Mouse (Mus musculus) heart, embryonic 12.5 days (tissue): ENCODE data around the gene Itga4. TPM values are rescaled to one million over a fixed set of nuclear protein-coding genes. Genes with fewer than 3 reads are reported as not detected.

ENCODE experiments used
- ATAC-seq: fragments of 200-750 bp; cut with Nextera tagmentation; 2 replicates; pipeline ENCODE4 v1.8.0; 2017; ENCODE audit warnings: moderate TSS enrichment, moderate library complexity; ENCODE audit not compliant: insufficient number of reproducible peaks, low FRiP score
- H3K27ac ChIP-seq: fragments of 300-500 bp; sonication (generic); 2 replicates; pipeline ENCODE4 v1.5.1; 2016; ENCODE audit warnings: mild to moderate bottlenecking, moderate library complexity; ENCODE audit not compliant: poor library complexity, severe bottlenecking
- H3K27me3 ChIP-seq: fragments of 300-500 bp; sonication (generic); replicated peaks from 2 replicates; pipeline ENCODE4 v1.6.1; 2016; ENCODE audit warnings: mild to moderate bottlenecking, moderate library complexity
- H3K36me3 ChIP-seq: fragments of 300-500 bp; sonication (generic); 2 replicates; pipeline ENCODE4 v1.6.1; 2016; ENCODE audit warnings: mild to moderate bottlenecking, moderate library complexity
- H3K4me1 ChIP-seq: fragments of 300-500 bp; sonication (generic); replicated peaks from 2 replicates; pipeline ENCODE4 v1.6.1; 2016; ENCODE audit warnings: mild to moderate bottlenecking
- H3K4me2 ChIP-seq: fragments of 300-500 bp; sonication (generic); 2 replicates; pipeline ENCODE4 v1.6.1; 2016; ENCODE audit warnings: mild to moderate bottlenecking, moderate library complexity
- H3K4me3 ChIP-seq: fragments of 300-500 bp; sonication (generic); 2 replicates; pipeline ENCODE4 v1.5.1; 2016; ENCODE audit warnings: mild to moderate bottlenecking
- H3K9ac ChIP-seq: fragments of 300-500 bp; sonication (generic); 2 replicates; pipeline ENCODE4 v1.6.1; 2016; ENCODE audit warnings: mild to moderate bottlenecking, moderate library complexity
- H3K9me3 ChIP-seq: fragments of 300-500 bp; sonication (generic); replicated peaks from 2 replicates; pipeline ENCODE4 v1.6.1; 2016; ENCODE audit warnings: mild to moderate bottlenecking, moderate library complexity
- WGBS: fragments of 180-500 bp; shearing (Covaris S2); methylation state at CpG from one replicate; pipeline ENCODE4 v1.1.7; 2016; 5-methylcytosine and 5-hydroxymethylcytosine counted together
- polyA plus RNA-seq: library from polyadenylated mRNA; unstranded; fragments of >200 nt; fragmentation: Nextera tagmentation; extraction: Ambion mirVana; gene quantifications from 2 replicates; pipeline ENCODE4 v1.2.1, GENCODE M21; 2016

Itga4 gene
- 8.8 and 9.2 TPM in 2 replicates for polyA plus RNA-seq

- Histone ChIP-seq H3K27me3 (no peaks in the 10 kb centered on the region), H3K9me3 (no peaks in the 10 kb centered on the region), H3K36me3 (no peaks in the 10 kb centered on the region), H3K4me1 (peaks cover 12% of the 10 kb centered on the region; the same call in 1 of the 2 replicates), H3K9ac (peak within 1 kb of the TSS; percentile 65), H3K4me3 (peak within 1 kb of the TSS; percentile 61), H3K27ac (peak within 1 kb of the TSS; percentile 37), H3K4me2 (peak within 1 kb of the TSS; percentile 92)
- WGBS: under 1% methylated on average over 41 of the region's 41 CpGs
- peak; percentile 85 for ATAC-seq
Observed at GRCm38 (mm10) chr2:79255192-79256000, at the start of gene Itga4. Gene Itga4, plus strand, starts transcription at chr2:79255426.

GRCm38 (mm10) chr2:79206191-79206755 lies 49.0 kb upstream of the Itga4 start:
- WGBS: 79% methylated on average over 4 of the region's 4 CpGs

GRCm38 (mm10) chr2:79214982-79215381 lies 40.2 kb upstream of the Itga4 start:
- H3K9me3 ChIP-seq: no peaks in the 10 kb centered on the region
- no peaks in the 10 kb centered on the region for H3K4me1 ChIP-seq
- no peaks in the 10 kb centered on the region for H3K27me3 ChIP-seq
- H3K27ac ChIP-seq: no peak overlapping the region
- no peaks in the 10 kb centered on the region for H3K36me3 ChIP-seq
- no peak overlapping the region for H3K9ac ChIP-seq
- no peak overlapping the region for H3K4me2 ChIP-seq
- no peak overlapping the region for H3K4me3 ChIP-seq
- no peak for ATAC-seq

More at GRCm38 (mm10) chr2:79206191-79206755, 49.0 kb upstream of the Itga4 start:
- no peaks in the 10 kb centered on the region for H3K27me3 ChIP-seq
- H3K9me3 ChIP-seq: no peaks in the 10 kb centered on the region
- H3K4me3 ChIP-seq: no peak overlapping the region
- no peak for ATAC-seq
- H3K4me2 ChIP-seq: no peak overlapping the region
- no peak overlapping the region for H3K9ac ChIP-seq
- no peaks in the 10 kb centered on the region for H3K36me3 ChIP-seq
- H3K27ac ChIP-seq: no peak overlapping the region
- H3K4me1 ChIP-seq: no peaks in the 10 kb centered on the region

DNA sequence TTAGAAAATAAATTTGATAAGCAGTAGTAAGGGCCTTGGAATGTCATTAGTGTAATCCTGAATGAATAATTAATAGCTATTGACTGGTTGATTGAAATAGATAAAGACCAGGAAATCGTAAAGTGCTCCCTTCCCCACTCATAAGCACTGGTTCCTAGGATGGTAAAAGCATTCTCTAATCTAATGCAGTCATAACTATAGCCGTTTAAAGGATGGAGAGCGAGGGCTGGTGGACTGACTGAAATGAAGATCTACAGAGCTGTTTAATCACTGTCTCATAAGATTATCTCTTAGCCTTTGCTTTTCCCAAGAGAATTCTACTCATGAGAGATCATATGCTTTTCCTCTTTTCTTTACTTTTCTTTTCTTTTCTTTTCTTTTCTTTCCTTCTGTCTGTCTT lies 39.7 kb upstream of the Itga4 start:
- WGBS: 66% methylated on average over 3 of the region's 3 CpGs
- H3K27me3 ChIP-seq: no peaks in the 10 kb centered on the region
- H3K4me3 ChIP-seq: no peak overlapping the region
- H3K9ac ChIP-seq: no peak overlapping the region
- no peaks in the 10 kb centered on the region for H3K4me1 ChIP-seq
- no peak overlapping the region for H3K27ac ChIP-seq
- no peak for ATAC-seq
- no peaks in the 10 kb centered on the region for H3K9me3 ChIP-seq
- H3K36me3 ChIP-seq: no peaks in the 10 kb centered on the region
- H3K4me2 ChIP-seq: no peak overlapping the region

- Histone ChIP-seq H3K9ac (no peak overlapping the region), H3K4me3 (no peak overlapping the region), H3K4me1 (no peaks in the 10 kb centered on the region), H3K27me3 (no peaks in the 10 kb centered on the region), H3K36me3 (no peaks in the 10 kb centered on the region), H3K4me2 (no peak overlapping the region), H3K9me3 (no peaks in the 10 kb centered on the region), H3K27ac (no peak overlapping the region)
- no peak for ATAC-seq
- WGBS: 75% methylated on average over 3 of the region's 3 CpGs
Observed at GRCm38 (mm10) chr2:79224714-79225426, 30.4 kb upstream of the Itga4 start.

DNA sequence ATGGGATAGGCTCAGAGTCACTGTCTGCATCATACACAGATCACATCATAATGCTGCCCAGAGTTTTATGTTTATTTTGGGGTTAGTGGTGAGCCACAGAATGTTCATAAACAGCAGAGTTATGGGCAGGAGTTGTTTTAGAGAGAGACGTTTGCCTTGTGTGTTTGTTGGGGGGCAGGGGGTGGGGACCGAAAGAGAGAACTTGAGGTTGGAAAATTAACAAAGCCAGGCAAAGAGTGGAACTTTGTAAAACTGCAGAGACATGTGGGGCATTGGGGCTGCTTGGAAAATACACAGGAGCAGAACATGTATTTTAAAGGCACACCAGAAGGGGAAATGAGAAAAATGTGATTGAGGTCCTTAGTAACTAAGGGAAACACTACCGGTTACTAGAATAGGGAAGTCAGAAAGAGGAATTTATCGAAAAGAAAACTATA lies 27.4 kb upstream of the Itga4 start:
- H3K36me3 ChIP-seq: no peaks in the 10 kb centered on the region
- no peak overlapping the region for H3K4me3 ChIP-seq
- no peak overlapping the region for H3K4me2 ChIP-seq
- no peaks in the 10 kb centered on the region for H3K4me1 ChIP-seq
- no peaks in the 10 kb centered on the region for H3K9me3 ChIP-seq
- no peak for ATAC-seq
- H3K9ac ChIP-seq: no peak overlapping the region
- H3K27ac ChIP-seq: no peak overlapping the region
- H3K27me3 ChIP-seq: no peaks in the 10 kb centered on the region
- WGBS: 83% methylated on average over 4 of the region's 4 CpGs

GRCm38 (mm10) chr2:79231056-79231949 lies 23.9 kb upstream of the Itga4 start:
- no peaks in the 10 kb centered on the region for H3K9me3 ChIP-seq
- H3K4me1 ChIP-seq: no peaks in the 10 kb centered on the region
- H3K27ac ChIP-seq: no peak overlapping the region
- no peak overlapping the region for H3K4me2 ChIP-seq
- WGBS: 86% methylated on average over 4 of the region's 4 CpGs
- H3K4me3 ChIP-seq: no peak overlapping the region
- no peaks in the 10 kb centered on the region for H3K27me3 ChIP-seq
- H3K36me3 ChIP-seq: no peaks in the 10 kb centered on the region
- ATAC-seq: no peak
- H3K9ac ChIP-seq: no peak overlapping the region

DNA sequence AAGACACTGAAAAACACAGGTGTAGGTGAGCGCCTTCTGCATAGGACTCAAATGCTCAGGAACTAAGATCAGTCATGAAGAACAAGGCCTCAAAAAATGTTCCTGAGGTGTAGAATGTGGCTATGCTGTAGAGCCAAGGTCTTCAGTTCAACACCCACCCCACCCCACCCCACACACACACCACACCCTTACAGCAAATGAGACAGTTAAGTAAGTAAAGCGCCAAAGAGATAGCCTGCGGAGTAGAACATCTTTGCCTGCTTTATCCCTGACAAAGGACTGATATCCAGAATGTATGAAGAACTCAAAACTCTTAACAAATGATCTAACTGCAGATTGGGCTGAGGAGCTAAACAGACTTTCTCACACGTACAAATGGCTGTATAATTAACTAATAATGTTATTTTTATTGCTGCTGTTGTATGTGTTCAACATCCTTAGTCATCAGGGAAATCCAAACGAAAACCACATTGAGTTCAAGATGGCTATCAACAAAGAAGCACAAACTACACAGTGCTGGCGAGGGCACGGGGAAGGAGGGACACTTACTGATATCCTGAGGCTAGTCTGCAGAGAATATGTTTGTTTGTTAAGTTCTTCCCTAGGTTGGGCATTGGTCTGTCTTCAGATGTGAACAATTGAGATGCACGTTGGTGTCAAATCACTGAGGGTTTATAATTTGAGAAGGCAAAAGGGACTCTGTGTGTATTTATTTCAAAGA lies 19.3 kb upstream of the Itga4 start:
- H3K36me3 ChIP-seq: no peaks in the 10 kb centered on the region
- no peak overlapping the region for H3K27ac ChIP-seq
- no peaks in the 10 kb centered on the region for H3K9me3 ChIP-seq
- no peaks in the 10 kb centered on the region for H3K27me3 ChIP-seq
- no peak overlapping the region for H3K4me3 ChIP-seq
- no peak for ATAC-seq
- H3K4me2 ChIP-seq: no peak overlapping the region
- 72% methylated on average over 8 of the region's 8 CpGs for WGBS
- no peak overlapping the region for H3K9ac ChIP-seq
- peaks cover 2% of the 10 kb centered on the region; the same call in 1 of the 2 replicates for H3K4me1 ChIP-seq

DNA sequence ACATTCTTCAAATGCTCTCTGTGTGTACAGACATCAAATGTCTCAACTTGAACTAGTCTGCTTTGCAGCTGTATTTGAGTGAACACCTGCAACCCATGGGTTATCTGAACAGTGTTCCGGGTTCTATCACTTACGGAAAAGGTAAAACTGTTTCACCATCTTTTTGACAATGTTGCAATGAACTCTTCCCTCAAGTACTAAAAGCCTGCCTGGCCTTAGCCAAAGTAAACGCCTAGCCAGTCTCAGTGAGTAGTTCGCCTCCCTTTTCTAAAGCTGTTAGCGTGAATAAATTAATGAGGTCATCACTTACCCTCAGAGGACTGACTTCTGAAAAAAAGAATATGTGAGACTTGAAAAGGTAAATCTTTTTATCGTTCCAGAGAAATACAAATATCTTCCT lies 18.0 kb upstream of the Itga4 start:
- no peak overlapping the region for H3K9ac ChIP-seq
- no peak overlapping the region for H3K27ac ChIP-seq
- WGBS: 69% methylated on average over 6 of the region's 6 CpGs
- H3K4me1 ChIP-seq: peaks cover 15% of the 10 kb centered on the region
- no peaks in the 10 kb centered on the region for H3K36me3 ChIP-seq
- no peak overlapping the region for H3K4me3 ChIP-seq
- H3K27me3 ChIP-seq: no peaks in the 10 kb centered on the region
- no peaks in the 10 kb centered on the region for H3K9me3 ChIP-seq
- no peak for ATAC-seq
- H3K4me2 ChIP-seq: no peak overlapping the region

DNA sequence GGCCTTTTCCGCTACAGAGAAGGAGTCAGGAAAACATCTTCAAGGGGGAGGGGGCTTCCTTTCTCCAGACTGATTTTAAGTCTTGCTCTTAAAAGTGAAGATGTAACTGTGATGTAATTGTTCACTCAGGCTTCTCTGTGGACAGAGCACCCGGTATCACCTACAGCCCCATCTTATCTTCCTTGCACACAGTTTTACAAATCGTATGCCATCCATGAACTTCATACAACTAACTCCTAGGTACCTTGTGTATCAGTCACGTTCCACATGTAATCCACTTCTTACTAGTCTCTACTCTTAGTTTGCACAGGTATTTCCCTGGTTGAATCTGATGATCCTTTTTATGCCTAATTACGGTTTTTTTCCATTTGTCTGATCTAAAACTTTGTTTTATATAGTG lies 10.9 kb upstream of the Itga4 start:
- no peak for ATAC-seq

More for the DNA sequence above, 10.9 kb upstream of the Itga4 start:
- H3K27ac ChIP-seq: no peak overlapping the region
- no peak overlapping the region for H3K9ac ChIP-seq
- H3K4me1 ChIP-seq: peaks cover 32% of the 10 kb centered on the region
- H3K4me3 ChIP-seq: no peak overlapping the region
- no peaks in the 10 kb centered on the region for H3K9me3 ChIP-seq
- no peak overlapping the region for H3K4me2 ChIP-seq
- no peaks in the 10 kb centered on the region for H3K27me3 ChIP-seq
- 63% methylated on average over 5 of the region's 5 CpGs for WGBS
- H3K36me3 ChIP-seq: no peaks in the 10 kb centered on the region
